Mouse (Mus musculus) telencephalon, adult 2 months (tissue): ENCODE results near the gene Ubxn10.

Experiments
- DNase-seq: peaks from one replicate; pipeline ENCODE4 v3.0.0-alpha.2; 2011; ENCODE audit warnings: low read depth, low spot score

Gene Ubxn10

DNA sequence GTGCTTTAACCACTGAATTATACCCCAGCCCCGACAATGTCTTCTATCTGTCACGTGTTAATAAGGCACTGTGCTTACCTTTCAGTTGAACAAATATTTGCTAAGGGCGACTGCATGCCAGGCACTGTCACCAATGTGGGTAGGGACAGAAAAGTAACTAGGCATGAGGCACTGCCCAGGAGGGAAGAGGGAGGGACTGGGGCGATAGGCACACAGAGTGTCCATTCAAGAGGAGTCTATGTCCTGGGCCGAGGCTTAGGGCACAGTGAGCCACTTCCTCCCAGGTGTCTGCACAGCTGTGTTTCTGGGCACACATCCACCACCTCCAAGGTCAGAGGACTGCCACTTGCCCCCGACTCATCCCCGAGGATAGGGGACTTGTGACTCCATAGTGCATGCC is at the start of gene Ubxn10:
Gene Ubxn10 (minus strand): TSS at position 137 of the 400 bp plus-strand sequence.
- no peak for DNase-seq

DNA sequence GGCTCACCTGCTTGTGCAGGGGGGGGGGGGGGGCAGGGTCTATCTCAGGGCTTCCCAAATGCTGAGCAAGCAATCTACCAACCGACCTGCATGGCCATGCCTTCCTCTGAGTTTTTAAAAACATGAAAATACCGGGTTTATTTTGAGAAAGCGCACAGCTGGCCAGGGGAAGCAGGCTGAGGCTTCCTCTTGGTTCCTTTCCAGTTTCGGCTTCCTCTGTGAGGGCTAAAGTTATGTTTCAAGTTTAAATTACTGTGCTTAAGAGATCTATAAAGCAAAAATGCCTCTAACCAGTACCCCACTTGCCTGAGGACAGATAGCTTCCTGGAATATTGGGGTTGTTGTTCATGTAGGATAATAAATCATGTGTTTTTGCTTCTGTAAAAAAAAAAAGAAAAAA is 49.2 kb upstream of the Ubxn10 start:
- DNase-seq: no peak

DNA sequence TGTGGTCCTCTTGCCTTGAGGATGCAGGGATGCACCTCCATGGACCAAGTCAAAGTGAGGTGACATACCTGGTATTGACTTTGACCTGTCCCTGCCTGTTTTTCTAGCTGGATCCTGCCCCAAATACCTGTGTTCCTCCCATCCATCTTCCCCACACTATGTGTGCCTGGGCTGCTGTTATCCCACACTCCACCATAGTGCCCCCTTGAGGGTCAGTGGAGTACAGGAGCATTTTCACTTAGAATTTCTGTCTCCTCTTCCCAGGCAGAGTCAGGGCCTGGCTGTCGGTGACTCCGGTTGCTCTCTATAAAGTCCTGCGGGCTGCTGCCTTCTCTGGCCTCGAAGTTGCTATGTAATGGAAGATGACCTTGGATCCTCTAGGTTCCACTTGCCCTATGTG is 48.8 kb upstream of the Ubxn10 start:
- no peak for DNase-seq

- peak; percentile 72 for DNase-seq
Observed at GRCm38 (mm10) chr4:138782098-138782497, 45.1 kb upstream of the Ubxn10 start.

DNA sequence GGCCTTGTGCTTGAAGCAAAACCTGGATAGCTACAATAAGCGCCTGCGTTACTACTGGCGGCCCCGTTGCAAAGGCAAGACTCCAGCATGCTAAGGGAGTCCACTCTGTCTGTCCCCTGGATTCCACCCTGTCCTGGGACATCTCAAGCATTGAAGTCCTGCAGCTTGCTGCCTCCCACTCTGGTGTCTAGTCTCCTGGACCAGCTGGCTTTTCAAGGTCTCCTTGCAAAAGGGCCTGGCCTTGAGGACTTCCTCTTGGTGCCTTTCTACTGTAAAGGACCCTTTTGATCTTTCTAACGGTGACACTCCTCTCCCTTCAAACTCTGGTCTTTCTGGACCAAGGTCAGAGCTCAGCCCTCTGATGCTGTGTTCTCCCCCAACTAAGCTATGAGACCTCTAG is 43.3 kb upstream of the Ubxn10 start:
- DNase-seq: no peak

DNA sequence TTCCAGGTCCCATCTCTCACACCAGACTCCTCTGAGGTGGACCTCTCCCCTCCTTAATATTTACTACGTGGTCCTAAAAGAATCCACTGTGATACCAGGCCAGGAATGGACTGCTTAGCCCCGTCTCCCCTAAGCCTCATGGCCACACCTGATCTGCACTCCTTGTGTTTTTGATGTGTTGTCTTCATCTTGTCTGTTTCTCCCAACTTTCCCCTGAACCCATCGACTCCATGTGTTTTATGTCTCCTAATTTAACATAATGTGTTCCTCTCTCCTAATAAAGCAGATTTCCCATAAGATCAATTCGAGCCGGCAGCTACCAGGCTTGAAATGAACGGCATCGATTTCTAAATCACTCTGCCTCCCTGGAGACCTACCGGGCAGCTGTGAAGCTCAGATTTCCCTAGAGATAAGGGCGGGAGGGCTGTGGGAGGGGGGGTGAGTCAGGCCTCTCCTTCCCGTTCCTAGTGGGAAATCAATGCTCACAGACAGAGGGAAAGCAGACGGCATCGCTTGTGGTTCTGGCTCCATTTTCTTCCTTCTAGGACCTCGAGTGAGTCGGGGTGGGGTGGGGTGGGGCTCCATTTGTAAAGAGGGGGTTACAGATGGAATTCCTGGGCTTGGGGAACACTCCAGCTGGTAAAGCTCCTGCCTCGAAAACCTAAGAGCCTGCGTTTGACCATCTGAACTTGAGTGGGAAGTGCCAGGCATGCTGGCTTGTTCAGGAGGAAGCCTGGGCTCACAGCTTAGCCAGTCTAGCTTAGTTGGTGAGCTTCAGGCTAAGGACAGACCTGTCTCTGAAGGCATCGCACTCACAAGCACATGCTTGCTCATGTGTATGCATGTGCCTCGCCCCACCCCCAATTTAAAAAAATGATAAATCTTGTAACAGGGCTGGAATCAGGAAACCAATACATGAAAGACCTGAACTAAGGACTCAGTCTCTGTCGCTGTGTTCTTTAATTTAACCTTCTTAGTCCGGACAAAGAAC is 40.7 kb upstream of the Ubxn10 start:
- no peak for DNase-seq

DNA sequence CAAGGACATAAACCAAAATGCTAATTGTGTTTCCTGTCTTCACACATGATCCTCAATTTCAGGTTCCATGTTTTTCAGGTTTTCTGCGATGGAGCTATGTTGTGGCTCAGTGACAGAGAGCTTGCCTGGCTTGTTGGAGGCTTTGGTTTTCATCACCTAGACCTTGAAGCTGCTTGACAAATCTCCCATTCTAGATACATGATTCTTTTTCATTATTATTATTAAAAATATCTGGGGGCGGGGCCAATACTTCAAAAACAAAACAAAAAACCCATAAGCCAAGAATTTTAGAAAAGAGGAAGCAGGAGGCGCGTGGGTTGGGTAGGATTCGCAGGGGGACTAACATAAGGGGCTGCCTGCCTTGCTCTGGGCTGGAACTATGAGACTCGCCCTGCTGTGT is 38.5 kb upstream of the Ubxn10 start, which contains the start of gene Pla2g2d:
Gene Pla2g2d (plus strand): TSS at position 301 of the 400 bp plus-strand sequence.
- no peak for DNase-seq

DNA sequence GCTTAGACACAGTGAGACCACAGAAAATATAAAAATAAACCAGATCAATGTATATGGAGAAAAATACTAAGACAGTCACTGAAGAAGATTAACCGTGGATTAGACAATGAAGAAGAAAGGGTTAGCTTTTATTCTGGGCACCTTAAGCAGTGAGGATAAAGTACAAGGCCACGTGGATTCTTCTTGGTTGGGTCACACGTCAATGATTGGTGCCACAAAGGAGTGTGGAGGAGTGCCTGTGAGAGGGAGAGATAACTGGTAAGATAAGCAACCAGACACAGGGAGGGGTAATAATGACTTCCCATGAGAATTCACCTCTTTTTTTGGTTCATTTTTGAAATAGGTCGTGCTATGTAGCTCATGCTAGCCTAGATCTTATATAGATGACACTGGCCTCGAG is 35.4 kb upstream of the Ubxn10 start:
- no peak for DNase-seq

DNA sequence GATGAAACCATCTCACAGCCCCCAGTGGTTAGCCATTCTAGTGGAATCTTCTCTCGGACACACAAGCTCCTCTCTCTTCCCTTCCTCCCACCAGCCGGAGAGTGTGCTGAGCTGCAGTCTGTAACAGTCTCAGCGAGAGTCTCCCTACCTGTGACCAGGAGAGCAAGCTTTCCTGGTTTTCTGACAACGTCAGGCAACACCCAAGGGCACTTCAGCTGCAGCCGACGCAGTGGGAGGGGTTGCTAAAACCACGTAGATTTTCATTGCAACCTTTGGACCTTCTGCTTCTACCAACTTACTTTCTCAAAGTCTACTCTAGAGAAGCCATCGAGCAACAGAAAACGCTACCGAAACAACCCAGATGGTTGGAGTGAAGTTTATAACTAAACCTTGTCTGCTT is 35.0 kb upstream of the Ubxn10 start:
- no peak for DNase-seq

GRCm38 (mm10) chr4:138762266-138762665 is 25.3 kb upstream of the Ubxn10 start:
- DNase-seq: no peak

GRCm38 (mm10) chr4:138757416-138757815 is 20.4 kb upstream of the Ubxn10 start, which contains the start of gene Pla2g2f:
Gene Pla2g2f (minus strand): TSS chr4:138757626.
- DNase-seq: no peak

DNA sequence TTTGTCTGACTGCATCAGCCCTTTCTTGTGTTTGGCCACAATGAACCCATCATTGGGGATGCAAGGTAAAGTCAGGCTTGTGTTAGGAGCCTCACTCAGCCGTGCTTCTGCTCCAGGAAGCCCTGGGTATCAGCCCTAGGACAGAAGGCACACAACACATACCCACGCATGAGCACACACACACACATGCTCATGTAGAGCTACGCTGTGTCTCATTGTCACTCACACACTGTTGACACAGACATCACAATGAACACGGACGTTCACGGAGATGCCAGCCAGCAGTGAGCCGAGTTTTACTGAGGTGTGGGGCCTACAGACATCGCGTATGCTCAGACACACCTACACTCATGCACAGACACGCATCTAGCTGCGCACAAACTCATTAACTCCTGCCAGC is 19.0 kb upstream of the Ubxn10 start:
- no peak for DNase-seq

- no peak for DNase-seq
Observed at GRCm38 (mm10) chr4:138755439-138755838, 18.5 kb upstream of the Ubxn10 start.

DNA sequence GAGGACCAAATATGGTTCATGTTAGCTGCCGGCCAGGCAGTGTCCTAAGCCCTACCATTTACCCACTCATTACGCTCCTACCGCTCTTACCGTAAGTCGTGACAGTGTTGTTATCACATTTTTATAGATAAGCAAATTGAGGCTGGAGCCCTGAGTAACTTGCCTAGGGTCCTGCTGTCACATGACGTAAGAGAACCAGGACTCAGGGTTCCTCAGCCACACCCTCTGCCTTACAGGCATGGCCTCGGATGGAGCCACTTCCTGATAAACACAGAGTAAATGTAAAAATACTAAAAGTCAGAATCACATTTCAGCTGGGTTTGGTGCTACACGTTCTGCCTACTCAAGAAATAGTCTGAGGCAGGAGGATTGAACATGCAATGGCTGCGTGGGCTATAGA is 17.5 kb upstream of the Ubxn10 start:
- no peak for DNase-seq

DNA sequence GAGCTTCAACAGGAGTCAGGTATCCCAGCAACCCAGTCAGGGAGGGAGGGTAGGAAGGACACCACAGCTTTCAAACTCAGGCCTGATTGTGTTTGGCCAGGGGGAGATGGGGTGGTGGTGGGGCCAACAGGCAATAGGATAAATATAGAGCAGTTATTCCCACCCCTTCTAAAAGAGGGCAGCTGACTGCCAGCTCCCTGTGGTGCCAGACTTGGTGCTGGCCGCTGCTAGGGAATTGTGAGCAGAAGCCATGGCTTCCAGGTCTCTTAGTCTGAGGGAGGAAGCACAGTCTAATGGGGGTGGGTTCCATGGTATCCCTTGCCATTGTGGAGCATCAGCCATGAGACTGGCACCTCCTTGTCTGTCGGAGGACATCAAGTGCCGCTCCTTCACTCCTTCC is 16.6 kb upstream of the Ubxn10 start:
- DNase-seq: no peak

- no peak for DNase-seq
Observed at GRCm38 (mm10) chr4:138752603-138753002, 15.6 kb upstream of the Ubxn10 start.

DNA sequence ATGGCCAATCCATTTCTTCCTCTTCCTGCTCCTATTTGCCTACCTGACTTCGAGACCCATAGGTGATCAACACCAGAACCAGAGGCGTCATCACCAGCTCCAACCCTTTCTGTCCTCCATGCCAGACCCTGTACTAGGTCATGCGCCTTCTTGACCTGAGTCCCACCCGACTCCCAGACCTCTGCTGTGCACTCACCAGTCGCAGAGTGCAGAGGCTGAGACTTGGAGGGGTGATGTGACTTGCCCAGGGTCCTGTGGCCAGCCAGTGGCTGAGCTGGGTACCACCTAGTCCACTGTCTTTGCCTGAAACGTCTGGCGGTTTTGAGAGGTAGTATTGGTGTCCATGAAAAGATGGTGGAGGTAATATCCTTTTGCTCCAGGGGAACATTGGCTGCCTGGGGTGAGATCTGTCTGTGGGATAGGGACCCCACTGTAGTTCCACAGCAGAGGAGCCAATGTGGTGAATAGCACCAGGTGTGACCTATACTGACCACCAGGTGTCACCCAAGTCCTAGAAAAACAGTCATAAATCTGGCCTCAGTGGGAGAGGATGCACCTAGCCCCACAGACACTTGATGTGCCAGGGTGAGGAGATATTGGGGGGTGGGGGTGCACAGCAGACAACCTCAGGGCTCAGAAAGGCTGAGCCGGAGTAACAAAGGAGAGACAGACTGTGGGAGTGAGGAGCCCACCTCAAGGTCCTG is 11.6 kb upstream of the Ubxn10 start:
- DNase-seq: no peak

DNA sequence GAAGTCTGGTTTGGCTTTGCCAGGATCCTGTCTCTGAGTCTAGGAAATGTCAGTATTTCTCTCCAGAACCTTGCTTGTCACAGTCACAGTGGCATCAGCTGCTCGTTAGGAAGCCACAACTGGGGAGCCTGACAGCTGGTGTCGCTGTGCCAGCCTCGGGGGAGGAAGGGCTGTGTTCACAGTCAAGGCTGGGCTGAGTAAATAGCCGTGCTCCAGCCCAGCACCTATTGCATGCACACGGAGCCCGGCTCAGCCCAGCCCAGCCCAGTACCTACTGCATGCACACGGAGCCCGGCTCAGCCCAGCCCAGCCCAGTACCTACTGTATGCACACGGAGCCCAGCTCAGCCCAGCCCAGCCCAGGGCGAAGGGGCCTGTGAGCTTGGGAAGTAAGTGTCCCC is 10.9 kb upstream of the Ubxn10 start:
- no peak for DNase-seq

DNA sequence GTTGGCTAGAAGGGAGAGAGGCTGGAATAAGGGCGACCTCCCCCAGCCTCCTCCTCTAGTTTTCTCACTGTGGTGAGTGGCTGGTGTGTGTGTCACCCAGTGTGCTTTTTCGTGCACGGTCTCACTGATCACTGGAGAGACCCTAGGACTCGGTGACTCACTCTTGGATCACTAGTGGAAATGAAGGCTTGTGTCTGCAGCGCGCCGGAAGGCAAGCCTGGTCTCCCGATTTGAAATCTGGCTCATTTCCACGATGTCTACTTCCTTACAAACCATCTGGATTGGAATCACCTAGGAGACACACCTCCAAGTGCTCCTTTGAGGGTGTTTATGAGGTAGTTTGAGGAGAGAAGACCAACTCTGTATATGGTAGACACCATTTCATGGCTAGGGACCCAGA is 9.9 kb upstream of the Ubxn10 start:
- no peak for DNase-seq

DNA sequence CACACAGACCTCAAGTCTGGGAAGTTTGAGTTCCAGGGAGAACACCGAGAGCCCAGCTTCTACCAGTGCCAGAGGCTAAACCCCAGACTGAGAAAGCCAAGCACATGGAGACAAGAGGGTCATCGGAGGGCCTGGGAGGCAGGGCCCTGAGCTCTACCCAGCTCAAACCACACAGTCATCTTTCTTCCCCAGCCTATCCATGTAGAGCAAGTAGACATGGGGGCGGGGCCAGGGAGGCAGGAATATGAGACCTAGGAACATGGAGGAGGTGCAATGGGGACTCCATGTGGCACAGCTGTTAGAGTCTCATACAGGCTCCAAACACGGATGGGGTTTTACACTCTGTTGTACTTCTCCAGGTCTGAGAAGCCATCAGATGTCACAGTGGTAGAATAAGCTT is 8.9 kb upstream of the Ubxn10 start:
- no peak for DNase-seq

- no peak for DNase-seq
Observed at GRCm38 (mm10) chr4:138739136-138739851, 2.3 kb upstream of the Ubxn10 start.

- no peak for DNase-seq
Observed at GRCm38 (mm10) chr4:138734863-138735262, 2.1 kb downstream of the Ubxn10 start.
